Mouse (Mus musculus) right cerebral cortex, postnatal 36 days (tissue): ENCODE data around the gene Hist2h3b.
"Not testable (repeated sequence)": the region's sequence is repeated elsewhere in the genome, so short reads cannot be mapped to it uniquely, and the experiment has no call there.

Experiments
- DNase-seq, 2 experiments: peaks; one replicate each; pipeline ENCODE4 v3.0.0; 2022; ENCODE audit warnings: low spot score in 2 of 2, mixed read lengths in 1 of 2

Hist2h3b gene

DNA sequence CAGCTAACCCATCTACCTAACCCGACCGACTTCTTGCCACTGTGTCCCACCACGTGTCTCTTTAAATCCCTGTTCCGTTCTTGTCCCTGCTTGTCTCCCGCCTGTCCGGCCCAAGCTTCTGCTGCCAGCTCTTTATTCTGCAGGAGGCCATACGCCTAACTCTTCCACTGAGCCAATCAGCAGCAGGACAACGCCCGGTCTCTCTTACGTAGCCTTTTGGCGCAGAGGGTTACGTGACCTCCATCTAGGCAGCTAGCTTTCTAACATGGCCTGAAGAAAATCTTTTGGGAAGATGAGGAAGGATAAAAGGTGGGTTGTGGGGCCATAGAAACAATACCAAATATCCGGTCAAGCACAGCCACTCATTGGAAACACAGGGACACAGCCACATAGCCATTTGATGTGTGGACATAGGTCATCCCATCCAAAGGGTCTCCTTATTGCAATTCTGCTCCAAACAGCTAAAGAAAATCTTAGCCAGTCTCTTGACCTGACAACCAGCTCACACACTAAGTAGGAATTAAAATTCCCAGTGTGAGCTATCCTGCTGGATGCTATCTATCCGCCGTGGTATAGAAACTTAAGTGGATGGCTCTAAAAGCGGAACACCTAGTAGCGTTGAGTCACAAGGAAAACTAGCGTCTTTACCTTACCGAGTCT, 6.1 kb upstream of the Hist2h3b start:
- peak; percentile 79 to 89 for DNase-seq

DNA sequence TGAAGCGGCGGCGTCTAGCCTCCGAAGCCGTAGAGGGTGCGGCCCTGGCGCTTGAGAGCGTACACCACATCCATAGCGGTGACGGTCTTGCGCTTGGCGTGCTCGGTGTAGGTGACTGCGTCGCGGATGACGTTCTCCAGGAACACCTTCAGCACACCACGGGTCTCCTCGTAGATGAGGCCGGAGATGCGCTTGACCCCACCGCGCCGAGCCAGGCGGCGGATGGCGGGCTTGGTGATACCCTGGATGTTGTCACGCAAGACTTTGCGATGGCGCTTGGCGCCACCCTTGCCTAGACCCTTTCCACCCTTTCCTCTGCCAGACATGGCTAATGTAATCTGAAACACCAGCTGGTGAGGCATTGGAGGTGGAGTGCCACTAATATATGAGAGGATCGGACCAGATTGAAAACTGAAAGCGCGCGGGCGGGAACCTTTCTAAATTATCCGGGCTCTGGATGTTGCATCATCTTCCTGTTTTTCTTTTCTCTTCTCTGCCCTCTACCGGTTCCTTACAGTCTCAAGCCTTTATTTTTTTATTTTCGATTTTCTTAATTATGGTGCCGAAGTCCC, 5.4 kb upstream of the Hist2h3b start, which contains the start of gene Hist2h4:
Gene Hist2h4, minus strand, starts transcription at position 333 of the 572 bp plus-strand sequence.
- peak; percentile 96 for DNase-seq

DNA sequence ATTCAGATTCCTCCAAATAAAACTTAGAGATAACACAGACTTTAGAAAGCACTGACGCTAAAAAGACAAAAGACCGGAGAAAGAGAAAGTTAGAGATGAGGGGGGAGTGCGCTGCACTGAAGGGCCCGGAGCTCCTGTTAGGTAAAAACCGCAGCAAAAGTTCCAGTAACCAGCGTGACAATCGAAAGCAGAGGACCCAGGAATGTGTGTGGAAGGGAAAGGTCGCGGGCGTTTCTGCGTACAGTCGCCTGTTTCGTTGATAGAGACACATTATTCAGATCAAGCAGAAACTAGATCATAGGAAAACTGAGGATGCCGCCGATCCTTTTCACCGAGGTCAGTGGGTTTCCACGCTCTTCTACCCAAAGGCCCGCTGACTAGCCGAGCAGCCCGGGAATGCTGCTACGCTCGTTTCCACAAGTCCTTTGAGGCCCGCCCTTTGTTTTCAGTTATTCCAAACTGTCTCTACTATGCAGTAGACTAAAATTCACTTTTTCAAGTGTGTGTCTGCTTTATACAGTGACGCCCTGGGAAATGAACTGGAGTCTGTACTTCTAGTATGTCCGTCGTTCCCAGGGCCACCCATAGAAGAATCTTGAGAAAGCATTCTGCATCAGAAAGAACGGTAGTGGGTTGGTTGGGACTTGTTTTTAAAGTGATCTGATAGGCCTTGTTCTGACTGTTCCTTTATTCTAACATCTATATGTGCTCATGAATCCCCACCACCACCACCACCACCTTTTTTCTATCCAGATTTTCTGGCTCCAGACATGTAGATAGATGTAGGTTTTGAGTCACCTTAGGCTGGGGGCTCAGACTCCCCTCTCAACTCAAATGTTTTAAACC, 4.7 kb upstream of the Hist2h3b start:
- DNase-seq, result no peak

DNA sequence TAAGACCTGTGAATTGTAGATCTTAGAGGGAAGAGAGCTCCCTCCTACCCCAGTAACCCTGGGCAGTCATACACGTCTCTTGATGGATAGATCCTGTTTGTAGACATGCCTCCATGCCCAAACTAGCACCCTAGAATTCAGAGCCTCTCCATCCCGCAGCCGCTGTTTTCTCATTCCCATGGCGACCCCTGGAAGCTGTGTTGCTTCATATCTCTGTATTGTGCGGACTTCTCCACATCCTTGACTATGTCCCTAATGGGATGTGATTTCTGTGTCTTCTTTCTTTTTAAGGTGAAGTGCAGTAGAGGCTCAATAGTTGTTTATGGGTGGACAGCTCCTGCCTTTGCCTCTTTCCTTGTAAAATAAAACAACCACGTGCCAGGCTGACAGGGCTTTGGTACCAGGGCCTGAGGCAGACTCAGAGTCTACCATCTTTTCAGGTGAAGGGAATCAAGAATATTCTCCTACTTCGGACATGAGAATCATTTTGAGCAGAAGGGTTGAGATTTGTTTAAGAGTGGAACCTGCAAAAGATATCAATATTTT, 4.0 kb upstream of the Hist2h3b start:
- no peak for DNase-seq

DNA sequence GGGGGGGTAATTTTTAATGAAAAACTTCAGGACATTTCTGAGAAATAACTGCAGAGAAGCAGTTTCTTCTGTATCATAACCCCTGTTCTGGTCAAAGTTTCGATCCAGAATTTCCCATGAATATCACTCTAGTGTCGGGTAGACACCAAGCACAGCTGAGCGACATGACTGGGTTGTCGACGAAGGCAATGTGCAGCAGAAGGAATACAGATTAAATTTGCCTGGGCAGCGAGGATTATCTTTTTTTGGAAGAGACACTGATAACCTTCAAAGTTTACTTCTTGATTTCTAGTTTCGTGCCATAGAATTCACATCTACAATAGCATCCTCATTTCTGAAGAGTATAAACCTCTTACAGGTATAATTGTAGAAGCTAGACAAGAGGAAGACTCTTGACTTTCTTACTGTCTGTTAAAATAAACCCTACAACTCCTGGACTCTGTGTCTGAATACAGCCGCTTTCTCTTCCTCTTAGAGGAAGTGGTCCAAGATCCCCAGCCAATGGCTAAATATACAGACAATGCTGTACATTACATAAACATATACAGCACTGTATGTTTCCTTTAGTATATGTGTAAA, 2.2 kb upstream of the Hist2h3b start:
- no peak for DNase-seq

DNA sequence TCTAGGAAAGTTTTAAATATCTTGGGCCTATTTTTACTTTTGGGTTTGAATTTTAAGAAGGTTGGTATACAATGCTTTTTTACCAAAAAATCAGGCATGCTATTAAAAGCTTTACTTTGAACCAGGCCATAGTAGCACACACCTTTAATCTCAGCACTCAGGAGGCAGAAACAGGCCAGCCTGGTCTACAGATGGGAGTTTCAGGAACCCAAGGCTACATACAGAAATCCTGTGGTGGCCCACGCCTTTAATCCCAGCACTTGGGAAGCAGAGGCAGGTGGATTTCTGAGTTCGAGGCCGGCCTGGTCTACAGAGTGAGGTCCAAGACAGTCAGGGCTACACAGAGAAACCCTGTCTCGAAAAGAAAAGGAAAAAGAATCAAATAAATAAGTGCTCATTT, 913 bp upstream of the Hist2h3b start:
- no peak for DNase-seq

DNA sequence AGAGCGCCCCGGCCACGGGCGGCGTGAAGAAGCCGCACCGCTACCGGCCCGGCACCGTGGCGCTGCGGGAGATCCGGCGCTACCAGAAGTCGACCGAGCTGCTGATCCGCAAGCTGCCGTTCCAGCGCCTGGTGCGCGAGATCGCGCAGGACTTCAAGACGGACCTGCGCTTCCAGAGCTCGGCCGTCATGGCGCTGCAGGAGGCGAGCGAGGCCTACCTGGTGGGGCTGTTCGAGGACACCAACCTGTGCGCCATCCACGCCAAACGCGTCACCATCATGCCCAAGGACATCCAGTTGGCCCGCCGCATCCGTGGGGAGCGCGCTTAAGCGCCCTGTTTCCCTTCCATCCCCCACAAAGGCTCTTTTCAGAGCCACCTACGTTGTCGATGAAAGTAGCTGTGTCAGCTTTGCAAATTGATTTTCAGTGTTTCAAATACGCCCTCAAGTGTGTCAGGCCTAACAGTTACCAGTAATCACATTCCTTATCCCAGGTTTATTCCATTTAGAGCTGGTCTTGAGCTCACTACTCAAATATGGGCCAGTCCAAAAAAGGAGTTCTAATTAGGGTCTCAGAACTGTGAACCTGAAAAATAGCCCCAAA, 423 bp downstream of the Hist2h3b start:
- DNase-seq, result not testable (repeated sequence)

DNA sequence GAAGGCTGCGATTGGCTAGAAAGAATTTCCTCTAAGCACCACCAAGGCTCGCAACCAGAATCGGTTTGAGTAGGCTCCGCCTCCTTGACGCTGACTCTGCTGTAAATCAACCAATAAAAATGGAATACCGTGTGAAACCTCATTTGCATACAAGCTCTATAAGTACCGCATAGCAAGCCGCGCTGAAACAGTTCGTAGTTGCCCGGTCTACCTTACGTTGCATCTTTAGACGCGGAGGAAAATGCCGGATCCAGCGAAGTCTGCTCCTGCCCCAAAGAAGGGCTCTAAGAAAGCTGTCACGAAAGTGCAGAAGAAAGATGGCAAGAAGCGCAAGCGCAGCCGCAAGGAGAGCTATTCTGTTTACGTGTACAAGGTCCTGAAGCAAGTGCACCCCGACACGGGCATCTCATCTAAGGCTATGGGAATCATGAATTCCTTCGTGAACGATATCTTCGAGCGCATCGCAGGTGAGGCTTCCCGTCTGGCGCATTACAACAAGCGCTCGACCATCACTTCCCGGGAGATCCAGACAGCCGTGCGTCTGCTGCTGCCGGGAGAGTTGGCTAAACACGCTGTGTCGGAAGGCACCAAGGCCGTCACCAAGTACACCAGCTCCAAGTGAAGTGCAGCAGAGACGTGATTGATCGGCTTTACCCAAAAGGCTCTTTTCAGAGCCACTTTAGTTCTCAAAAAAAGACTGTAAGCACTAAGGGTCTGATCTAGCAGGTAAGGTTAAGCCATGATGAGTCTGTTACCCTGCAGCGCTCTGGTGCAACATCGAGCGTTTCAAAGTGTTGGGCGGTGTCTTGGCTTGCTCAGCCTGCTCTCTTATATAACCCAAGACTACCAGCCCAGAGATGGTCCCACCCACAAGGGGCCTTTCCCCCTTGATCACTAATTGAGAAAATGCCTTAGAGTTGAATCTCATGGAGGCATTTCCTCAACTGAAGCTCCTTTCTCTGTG, 1.3 kb downstream of the Hist2h3b start, which contains the start of gene Hist2h2bb:
Gene Hist2h2bb, plus strand, starts transcription at position 242 of the 964 bp plus-strand sequence.
- DNase-seq, result peak; percentile 93 to 97

DNA sequence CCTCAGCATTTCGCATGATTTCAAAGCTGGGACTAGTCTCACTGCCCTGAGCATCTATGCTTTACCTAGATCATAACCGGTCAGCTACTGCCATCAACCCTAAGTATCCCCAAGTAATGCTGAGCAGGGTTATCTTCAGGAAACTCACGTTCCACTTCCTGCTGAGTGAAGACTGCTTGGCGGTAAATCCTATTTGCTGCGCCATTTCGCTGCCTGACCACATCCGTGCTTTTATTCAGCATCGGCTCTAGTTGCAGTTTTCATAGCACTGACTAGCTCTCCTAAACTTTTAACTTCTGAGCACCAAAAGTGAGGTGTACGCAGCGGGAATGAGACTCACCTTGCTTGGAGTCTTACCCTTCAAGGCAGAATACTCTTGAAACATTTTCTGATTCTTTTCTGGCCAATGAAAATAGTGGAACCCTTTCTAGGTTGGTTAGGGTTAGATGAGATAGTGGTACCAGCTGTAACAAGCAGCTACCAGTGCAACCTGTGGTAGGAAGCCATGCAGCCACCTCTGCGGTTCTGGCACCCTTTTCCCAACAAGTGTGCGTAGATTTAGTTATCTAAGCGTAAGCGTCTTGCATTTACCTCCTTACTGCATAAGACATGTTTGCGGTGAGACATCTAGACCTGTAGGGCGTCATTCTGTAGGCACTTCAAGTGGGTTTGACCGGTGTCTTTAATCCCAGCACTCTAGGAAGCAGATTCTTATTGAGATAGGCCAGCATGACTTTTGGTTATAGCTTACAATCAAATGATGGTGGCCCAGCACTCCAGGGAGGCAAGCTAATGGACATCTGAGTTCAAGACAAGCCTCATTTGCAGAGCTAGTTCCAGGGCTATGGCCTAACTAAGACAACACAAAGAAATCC, 5.4 kb downstream of the Hist2h3b start:
- no peak for DNase-seq

DNA sequence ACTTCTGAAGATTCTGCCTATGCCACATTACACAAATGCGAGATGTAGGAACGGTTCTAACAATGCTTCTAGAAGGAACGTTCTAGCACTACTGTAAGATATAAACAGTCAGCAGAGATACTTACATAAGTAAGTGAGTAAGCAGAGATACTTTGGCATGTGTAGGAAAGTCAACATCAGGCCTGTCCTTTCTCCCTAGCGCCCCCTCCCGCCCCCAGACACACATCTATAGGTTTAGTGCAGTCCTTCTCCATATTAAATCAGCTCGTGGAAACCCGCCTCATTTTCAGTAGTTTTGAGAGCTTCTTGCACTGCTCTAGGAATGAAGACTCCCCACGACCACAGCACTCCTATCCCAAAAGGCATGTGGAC, 9.0 kb downstream of the Hist2h3b start:
- DNase-seq, result peak; percentile 43 to 50

DNA sequence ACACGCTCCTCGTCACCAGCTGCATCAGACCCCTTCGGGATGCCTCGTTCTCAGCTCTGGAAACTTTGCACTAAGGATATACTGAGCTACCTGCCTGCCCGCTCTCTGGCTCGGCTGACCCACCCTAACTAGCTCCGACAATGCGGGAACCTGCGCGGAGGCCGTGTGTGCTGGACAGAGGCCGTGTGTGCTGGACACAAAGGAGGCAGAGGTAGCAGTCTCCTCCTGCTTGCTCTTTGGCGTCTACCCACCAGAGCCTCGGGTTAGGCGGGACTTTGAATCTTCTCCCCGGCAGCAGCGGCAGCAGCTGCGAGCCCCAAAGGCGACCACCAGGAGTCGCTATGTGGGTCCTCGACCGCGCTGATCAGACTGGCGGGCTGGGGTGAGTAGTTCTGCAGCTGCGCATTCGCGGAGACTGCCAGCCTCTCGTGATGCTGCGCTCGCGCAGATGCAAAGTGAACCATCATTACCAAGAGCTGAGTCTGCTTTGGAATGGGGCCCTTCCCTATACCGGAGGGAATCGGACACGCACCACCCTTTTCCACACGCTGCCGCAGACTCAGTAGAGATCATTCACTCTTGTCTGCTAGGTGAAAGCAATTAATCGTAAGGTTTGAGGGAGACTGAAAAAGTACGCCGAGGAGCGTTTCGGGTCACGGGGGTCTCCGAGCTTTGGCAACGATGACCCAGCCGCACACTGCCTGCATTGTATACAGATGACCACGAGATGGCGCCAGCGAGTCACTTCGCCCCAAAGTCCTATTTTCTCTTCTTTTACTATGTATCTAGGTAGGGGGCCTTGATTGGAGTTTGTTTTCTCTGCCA, 9.6 kb downstream of the Hist2h3b start:
- peak; percentile 90 to 92 for DNase-seq

DNA sequence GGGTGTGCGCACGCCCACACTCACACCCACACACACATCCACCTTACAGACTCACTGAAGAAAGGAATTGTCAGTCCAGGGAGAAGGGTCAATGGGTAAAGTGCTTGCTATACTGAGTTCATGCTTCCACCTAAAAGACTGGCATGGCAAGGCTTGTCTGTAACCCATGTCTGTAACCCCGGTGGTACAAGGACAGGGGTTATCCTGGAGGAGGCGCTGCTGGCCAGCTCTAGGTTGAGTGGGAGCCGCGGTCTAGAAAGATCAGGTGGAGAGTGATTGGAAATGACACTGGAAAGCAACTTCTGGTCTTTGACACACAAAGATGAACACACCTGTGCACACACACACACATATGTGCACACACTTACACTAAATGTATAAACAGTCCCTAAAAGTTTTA, 12.2 kb downstream of the Hist2h3b start:
- DNase-seq, result no peak

DNA sequence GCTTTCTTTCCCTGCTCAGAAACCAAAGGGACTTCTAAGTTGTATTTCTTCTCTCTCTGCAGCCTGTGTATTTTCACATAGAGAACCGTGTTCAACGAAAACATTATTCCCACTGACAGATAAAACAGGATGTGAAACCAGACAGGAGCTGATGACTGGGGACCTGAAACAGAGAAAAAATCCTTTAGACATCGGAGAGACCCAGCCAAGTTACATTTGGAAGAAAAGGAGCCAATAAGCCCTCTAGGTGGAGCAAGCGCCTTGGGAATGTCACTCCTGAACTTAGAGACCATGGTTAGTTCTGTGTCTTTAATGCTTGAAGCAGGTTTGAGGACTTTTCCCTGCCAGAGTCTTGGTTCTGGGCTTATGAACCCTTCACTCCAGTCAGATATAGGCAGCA, 16.0 kb downstream of the Hist2h3b start:
- no peak for DNase-seq

DNA sequence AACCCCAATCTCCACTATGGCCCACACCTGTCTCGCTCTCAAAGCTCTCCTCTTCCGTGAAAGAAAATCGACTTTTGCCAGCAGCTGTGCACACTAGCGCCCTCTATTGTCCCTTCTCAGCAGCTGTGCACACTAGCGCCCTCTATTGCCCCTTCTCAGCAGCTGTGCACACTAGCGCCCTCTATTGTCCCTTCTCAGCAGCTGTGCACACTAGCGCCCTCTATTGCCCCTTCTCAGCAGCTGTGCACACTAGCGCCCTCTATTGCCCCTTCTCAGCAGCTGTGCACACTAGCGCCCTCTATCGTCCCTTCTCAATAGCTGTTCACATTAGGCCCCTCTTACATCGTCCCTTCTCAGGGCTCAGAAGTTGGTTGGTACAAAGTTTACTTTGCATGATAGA, 18.9 kb downstream of the Hist2h3b start:
- not testable (repeated sequence) for DNase-seq

DNA sequence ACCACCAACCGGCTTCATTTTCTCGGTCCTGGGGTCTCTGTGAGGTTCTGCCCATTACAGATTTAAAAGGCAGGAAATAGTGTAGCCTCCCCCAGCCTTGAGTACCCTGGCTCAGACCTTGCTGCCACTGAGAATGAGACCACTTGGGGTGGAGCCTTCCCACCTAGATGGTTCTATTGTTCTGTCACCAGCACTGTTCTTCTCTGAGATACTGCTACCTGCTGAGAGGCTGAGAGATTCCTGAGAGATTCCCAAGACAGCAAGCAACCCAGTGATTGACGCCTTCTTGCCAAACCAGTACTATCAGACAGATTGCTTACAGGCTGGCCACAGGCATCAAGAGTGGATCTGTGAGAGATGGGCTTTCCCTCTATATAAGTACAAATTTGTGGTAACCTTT, 20.7 kb downstream of the Hist2h3b start:
- no peak for DNase-seq

DNA sequence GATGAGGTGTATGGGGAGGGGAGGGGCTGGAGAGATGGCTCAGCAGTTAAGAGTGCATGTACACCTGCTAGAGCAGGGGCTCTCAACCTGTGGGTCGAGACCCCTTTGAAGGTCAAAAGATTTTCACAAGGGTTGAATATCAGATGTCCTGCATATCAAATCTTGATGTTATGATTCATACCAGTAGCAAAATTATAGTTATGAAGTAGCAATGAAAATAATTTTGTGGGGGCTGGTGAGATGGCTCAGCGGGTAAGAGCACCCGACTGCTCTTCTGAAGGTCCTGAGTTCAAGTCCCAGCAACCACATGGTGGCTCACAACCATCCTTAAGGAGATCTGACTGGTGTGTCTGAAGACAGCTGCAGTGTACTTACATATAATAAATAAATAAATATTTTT, 22.3 kb downstream of the Hist2h3b start:
- not testable (repeated sequence) for DNase-seq

DNA sequence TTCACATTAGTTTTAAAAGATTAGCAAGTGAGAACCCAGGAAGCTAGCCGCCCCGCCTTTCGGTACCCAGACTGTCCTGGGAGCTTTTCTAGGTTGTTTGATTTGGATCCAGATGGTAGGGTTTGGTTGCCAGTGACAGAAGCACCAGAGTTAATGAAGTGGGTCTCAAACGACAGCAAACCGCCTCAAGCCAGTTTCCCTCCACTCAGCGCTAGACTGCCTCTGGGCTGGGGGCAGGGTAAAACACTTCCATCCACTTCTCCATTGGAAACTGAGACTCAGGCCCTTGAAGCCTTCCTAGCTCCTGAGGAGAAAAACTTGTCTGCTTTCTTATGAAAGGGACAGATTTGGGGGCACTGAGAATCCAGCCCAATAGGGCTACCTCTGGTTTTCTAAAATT, 24.2 kb downstream of the Hist2h3b start:
- DNase-seq, result no peak

DNA sequence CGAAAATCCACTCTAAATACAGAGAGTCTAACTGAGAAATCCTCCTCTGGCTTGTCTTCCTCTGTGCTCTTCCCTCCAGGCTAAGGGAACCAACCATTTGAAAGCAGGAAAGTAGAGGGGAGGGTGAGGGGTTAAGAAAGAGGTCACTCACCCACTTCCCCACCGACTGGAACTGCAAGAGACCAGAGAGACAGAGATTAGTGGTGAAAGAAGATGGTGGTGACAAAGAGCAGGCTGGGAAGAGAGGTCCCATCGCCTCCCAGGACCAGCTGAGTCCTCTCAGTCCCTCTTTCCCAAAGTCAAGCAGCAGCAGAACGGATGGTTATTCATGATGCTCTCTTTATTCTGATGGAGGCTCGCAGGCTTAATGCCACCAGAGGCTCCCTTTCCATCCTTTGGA, 24.9 kb downstream of the Hist2h3b start:
- DNase-seq, result no peak

DNA sequence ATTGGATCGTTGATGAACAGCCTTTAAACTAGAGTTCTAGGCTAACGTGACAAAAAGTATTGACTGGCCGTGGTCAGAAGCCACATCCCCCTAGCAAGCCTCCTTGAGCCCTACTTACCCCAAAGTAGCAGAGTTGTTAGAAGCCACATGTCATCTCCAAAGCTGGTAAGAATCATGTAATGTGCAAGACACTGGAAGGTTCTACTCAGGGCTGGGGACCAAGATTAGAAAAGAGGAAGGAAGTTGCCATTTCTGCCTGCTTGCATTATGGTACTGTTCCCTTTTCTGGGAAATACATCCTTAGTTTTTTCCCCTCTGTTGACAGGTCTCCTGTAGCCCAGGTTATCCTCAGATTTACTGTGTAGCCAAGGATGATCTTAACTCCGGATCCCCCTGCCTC, 25.3 kb downstream of the Hist2h3b start, which contains the start of gene Fcgr1:
Gene Fcgr1, minus strand, starts transcription at position 183 of the 400 bp plus-strand sequence.
- DNase-seq, result no peak
